Mouse (Mus musculus) kidney, embryonic 16.5 days (tissue): ENCODE data around the gene Trank1. TPM values are rescaled to one million over a fixed set of nuclear protein-coding genes. Genes with fewer than 3 reads are reported as not detected.

ENCODE experiments used
- ATAC-seq: fragments of 200-750 bp; cut with Nextera tagmentation; 2 replicates; pipeline ENCODE4 v1.8.0; 2017; ENCODE audit warnings: moderate TSS enrichment; ENCODE audit not compliant: low FRiP score, low TSS enrichment
- H3K27ac ChIP-seq: fragments of 300-500 bp; sonication (generic); 2 replicates; pipeline ENCODE4 v1.5.1; 2014; ENCODE audit warnings: low read length
- H3K27me3 ChIP-seq: fragments of 300-500 bp; sonication (generic); 2 replicates; pipeline ENCODE4 v1.6.1; 2014; ENCODE audit warnings: low read length, control low read depth, mixed read lengths; ENCODE audit not compliant: insufficient read depth
- H3K36me3 ChIP-seq: fragments of 300-500 bp; sonication (generic); 2 replicates; pipeline ENCODE4 v1.6.1; 2014; ENCODE audit warnings: low read length, control low read depth, mixed read lengths; ENCODE audit not compliant: insufficient read depth
- H3K4me1 ChIP-seq: fragments of 300-500 bp; sonication (generic); 2 replicates; pipeline ENCODE4 v1.6.1; 2014; ENCODE audit warnings: low read length, control low read depth, mixed read lengths; ENCODE audit not compliant: insufficient read depth
- H3K4me2 ChIP-seq: fragments of 300-500 bp; sonication (generic); replicated peaks from 2 replicates; pipeline ENCODE4 v1.6.1; 2014; ENCODE audit warnings: low read depth, low read length
- H3K4me3 ChIP-seq: fragments of 300-500 bp; sonication (generic); 2 replicates; pipeline ENCODE4 v1.5.1; 2014; ENCODE audit warnings: mild to moderate bottlenecking, low read length
- H3K9ac ChIP-seq: fragments of 300-500 bp; sonication (generic); replicated peaks from 2 replicates; pipeline ENCODE4 v1.6.1; 2014; ENCODE audit warnings: low read length
- H3K9me3 ChIP-seq: fragments of 300-500 bp; sonication (generic); 2 replicates; pipeline ENCODE4 v1.6.1; 2016; ENCODE audit warnings: low read length, control low read depth
- WGBS: fragments of 180-500 bp; shearing (Covaris S2); extraction: QIAGEN DNeasy Blood & Tissue Kit; methylation state at CpG from one replicate; pipeline ENCODE4 v1.1.7; 2014; 5-methylcytosine and 5-hydroxymethylcytosine counted together
- polyA plus RNA-seq: library from polyadenylated mRNA; unstranded; fragments of >200 nt; fragmentation: Nextera tagmentation; extraction: Ambion mirVana; gene quantifications from 2 replicates; pipeline ENCODE4 v1.2.1, GENCODE M21; 2015

Gene Trank1
- polyA plus RNA-seq, 1 experiment from 2014 or later: 0.37 TPM

DNA sequence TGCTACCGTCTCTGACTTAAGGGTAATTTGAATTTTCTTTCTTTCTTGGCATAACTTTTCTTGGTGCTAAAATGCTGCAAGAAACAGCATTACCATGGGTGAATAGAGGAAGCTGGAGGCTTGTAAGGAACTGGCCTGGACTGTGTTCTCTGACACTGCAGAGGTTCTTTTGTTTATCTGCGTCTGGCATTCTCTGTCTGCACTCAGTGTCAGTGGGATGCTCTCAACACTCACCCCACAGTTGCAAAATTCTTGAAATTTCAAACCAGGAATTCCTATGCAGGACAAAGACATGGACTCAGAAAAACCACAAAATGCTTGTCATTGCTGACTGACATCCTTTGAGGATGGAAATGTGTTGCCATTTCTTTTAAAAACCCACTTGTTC, 117.8 kb downstream of the Trank1 start:
- H3K27me3 ChIP-seq: no peaks in the 10 kb centered on the region
- 71% methylated on average over 2 of the region's 2 CpGs for WGBS
- no peak for ATAC-seq
- H3K36me3 ChIP-seq: no peaks in the 10 kb centered on the region
- no peaks in the 10 kb centered on the region for H3K4me1 ChIP-seq
- H3K9me3 ChIP-seq: no peaks in the 10 kb centered on the region
- H3K27ac ChIP-seq: no peak overlapping the region
- H3K9ac ChIP-seq: no peak overlapping the region
- H3K4me3 ChIP-seq: no peak overlapping the region
- H3K4me2 ChIP-seq: no peak overlapping the region

DNA sequence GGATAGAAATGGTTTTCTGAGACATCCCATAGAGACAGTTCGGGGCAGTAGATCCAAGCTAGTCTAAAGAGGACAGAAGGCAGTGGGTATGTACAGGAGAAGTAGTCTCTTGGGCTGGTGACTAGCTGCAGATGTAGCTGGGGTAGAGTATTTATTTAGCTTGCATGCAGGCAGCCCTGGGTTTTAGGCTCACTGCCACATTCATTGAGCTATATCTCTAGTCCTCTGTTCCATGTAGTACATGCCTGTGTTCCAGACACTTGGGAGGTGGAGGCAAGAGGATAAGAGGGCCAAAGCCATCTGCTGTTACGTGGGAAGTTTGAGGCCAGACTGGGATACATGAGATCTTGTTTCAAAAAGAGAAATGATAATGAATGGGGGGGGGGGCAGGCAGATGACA, 123.9 kb downstream of the Trank1 start:
- Histone ChIP-seq H3K4me1 (peaks cover 8% of the 10 kb centered on the region), H3K9me3 (no peaks in the 10 kb centered on the region), H3K27me3 (peaks cover 18% of the 10 kb centered on the region), H3K4me3 (no peak overlapping the region), H3K4me2 (no peak overlapping the region), H3K9ac (no peak overlapping the region), H3K36me3 (no peaks in the 10 kb centered on the region), H3K27ac (no peak overlapping the region)
- 84% methylated on average over 2 of the region's 2 CpGs for WGBS
- no peak for ATAC-seq

DNA sequence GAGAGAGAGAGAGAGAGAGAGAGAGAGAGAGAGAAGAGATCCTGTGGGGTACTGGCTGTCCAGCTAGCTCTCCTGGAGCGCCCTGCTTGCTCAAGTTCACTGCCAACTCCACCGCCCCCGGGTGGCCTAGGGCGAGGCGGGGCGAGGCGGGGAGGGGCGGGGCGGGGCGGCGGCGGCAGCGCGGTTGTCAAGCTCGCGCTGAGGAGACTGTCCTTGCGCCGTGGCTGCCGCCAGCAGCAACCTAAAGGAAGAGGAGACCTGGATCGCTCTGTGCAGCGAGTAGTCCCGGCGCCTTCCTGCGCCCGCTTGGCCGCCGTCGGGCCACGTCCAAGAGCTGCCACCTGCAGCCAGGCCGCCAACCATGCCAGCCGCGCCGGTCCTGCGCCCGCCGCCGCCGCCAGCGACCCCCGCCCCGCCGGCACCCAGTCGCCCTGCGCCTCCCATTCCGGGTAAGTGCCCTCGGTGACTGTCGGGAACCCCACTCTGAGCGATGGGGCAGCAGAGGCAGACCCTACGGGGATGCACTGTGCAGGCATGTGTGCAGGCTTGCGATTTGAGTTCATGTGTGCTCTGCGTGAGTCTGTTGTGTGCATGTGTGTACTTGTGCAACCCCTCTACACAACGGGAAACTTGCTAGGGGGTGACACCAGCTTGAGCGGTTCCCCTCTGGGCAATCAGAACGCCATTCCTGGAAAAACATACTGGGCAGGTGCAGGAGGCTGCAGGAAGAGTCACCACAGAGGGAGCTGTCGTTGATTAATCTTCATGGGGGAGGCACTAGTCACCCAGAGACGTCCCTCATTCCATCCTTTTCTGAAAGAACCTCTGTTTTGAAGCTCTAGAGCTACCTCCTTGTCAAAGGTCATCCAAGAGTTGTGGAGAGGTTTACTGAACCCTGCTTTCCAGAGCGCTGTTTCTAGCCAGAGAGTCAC, 127.6 kb downstream of the Trank1 start, which contains the start of gene Dclk3:
Gene Dclk3 (plus strand): TSS at position 178 of the 932 bp plus-strand sequence.
- Histone ChIP-seq H3K4me1 (peaks cover 8% of the 10 kb centered on the region), H3K36me3 (no peaks in the 10 kb centered on the region), H3K4me2 (peak within 1 kb of the TSS; percentile 84), H3K27ac (no peak within 1 kb of the TSS), H3K27me3 (peaks cover 18% of the 10 kb centered on the region), H3K4me3 (peak within 1 kb of the TSS; percentile 58), H3K9me3 (no peaks in the 10 kb centered on the region), H3K9ac (peak within 1 kb of the TSS; percentile 60)
- 3% methylated on average over 50 of the region's 57 CpGs for WGBS
- ATAC-seq: peak; percentile 85

DNA sequence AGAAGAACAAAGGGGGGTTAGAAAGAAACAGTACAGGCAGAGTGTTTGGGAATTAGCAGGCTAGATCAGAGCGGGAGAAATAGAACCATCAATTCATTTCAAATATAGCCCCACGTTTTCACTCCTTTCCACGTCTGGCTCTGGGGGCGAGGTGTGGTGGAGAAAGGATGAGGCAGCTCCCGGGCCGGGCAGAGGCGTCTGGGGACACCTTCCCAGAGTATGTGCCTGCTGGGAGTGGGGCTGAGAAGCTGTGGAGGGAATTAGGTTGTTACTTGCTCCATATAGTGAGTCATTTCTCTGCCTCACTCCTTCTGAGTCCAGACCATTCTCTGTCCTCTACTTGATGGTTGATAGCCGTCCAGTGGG, 128.3 kb downstream of the Trank1 start:
- no peak overlapping the region for H3K27ac ChIP-seq
- H3K4me3 ChIP-seq: peak overlapping the region; percentile 58
- H3K4me1 ChIP-seq: peaks cover 8% of the 10 kb centered on the region
- H3K36me3 ChIP-seq: no peaks in the 10 kb centered on the region
- no peaks in the 10 kb centered on the region for H3K9me3 ChIP-seq
- H3K4me2 ChIP-seq: peak overlapping the region; percentile 84
- 55% methylated on average over 8 of the region's 8 CpGs for WGBS
- 0 out of 2 replicates have a peak overlapping the region, but pooled peaks have one; percentile 60 for H3K9ac ChIP-seq
- no peak for ATAC-seq
- H3K27me3 ChIP-seq: peaks cover 18% of the 10 kb centered on the region

DNA sequence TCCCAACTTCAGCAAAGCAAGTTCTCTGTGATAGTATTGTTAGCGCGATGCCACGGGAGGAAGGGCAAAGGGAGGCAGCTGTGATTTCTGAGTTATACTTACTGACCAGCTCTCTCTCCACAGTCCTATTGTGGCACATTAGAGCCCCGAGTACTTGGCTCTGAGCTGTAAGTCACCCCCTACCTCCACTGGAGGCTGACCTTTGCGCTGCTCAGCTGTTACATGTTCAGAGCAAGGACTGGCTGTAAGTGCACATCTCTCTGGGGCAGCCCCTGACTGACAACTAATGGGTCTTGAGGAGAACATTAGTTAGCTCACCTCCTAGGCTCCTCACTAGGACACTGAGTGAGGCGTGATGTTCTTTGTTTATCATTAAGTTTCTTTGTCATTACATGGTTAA, 128.9 kb downstream of the Trank1 start:
- Histone ChIP-seq H3K9ac (no peak overlapping the region), H3K27ac (no peak overlapping the region), H3K36me3 (no peaks in the 10 kb centered on the region), H3K4me3 (no peak overlapping the region), H3K4me1 (peaks cover 8% of the 10 kb centered on the region), H3K9me3 (no peaks in the 10 kb centered on the region), H3K27me3 (peaks cover 18% of the 10 kb centered on the region), H3K4me2 (0 out of 2 replicates have a peak overlapping the region, but pooled peaks have one; percentile 84)
- WGBS: 82% methylated on average over 6 of the region's 6 CpGs
- no peak for ATAC-seq

DNA sequence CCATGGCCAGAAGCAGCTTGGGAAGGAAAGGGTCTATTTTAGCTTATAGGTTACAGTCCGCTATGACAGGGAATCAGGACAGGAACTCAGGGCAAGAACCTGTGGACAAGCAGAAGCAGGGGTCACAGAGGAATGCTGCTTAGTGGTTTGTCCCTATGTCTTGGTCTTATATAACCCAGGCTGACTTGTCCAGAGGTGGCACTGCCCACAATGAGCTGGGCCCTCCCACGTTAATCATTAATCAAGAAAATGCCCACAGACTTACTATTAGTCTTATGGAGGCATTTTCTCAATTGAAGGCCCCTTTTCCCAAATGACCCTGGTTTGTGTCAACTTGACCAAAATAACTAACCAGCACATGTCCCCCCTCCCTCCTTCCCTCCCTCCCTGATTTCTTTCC, 129.6 kb downstream of the Trank1 start:
- no peak overlapping the region for H3K4me3 ChIP-seq
- peaks cover 8% of the 10 kb centered on the region for H3K4me1 ChIP-seq
- no peak overlapping the region for H3K4me2 ChIP-seq
- peaks cover 18% of the 10 kb centered on the region for H3K27me3 ChIP-seq
- H3K36me3 ChIP-seq: no peaks in the 10 kb centered on the region
- 85% methylated on average over 2 of the region's 2 CpGs for WGBS
- no peaks in the 10 kb centered on the region for H3K9me3 ChIP-seq
- H3K9ac ChIP-seq: no peak overlapping the region
- H3K27ac ChIP-seq: no peak overlapping the region
- no peak for ATAC-seq

Other genes with a start within 250 kb of the Trank1 start
- gene Lrrfip2, start 194.1 kb upstream of the Trank1 start, polyA plus RNA-seq: 37.8 and 38.2 TPM in 2 replicates
- gene Mlh1, start 39.9 kb upstream of the Trank1 start, polyA plus RNA-seq: 43.8 and 46.0 TPM in 2 replicates
- 26.5 and 29.1 TPM in 2 replicates for gene Epm2aip1, start 39.8 kb upstream of the Trank1 start, polyA plus RNA-seq
- gene Dclk3, start 127.3 kb downstream of the Trank1 start, polyA plus RNA-seq: 5.4 and 6.0 TPM in 2 replicates